Mouse (Mus musculus) E14TG2a.4 (cell line): ENCODE results near the gene Hcn2.
"Not testable (repeated sequence)": the region's sequence is repeated elsewhere in the genome, so short reads cannot be mapped to it uniquely, and the experiment has no call there.

Experiments
- H3K27me3 ChIP-seq: 2 replicates; pipeline ENCODE4 v1.6.1; 2014; ENCODE audit warnings: low read length, control low read depth; ENCODE audit not compliant: insufficient read depth
- H3K36me3 ChIP-seq: 2 replicates; pipeline ENCODE4 v1.6.1; 2014; ENCODE audit warnings: low read length, control low read depth; ENCODE audit not compliant: insufficient read depth
- H3K4me1 ChIP-seq: replicated peaks from 2 replicates; pipeline ENCODE4 v1.6.1; 2014; ENCODE audit warnings: low read depth, low read length, control low read depth
- H3K4me3 ChIP-seq: replicated peaks from 2 replicates; pipeline ENCODE4 v1.5.1; 2014; ENCODE audit warnings: mild to moderate bottlenecking, low read length
- H3K9me3 ChIP-seq: 2 replicates; pipeline ENCODE4 v1.6.1; 2014; ENCODE audit warnings: low read length, control low read depth
- CTCF ChIP-seq: conservative IDR thresholded peaks from 2 replicates; pipeline ENCODE4 v1.5.1; 2014; ENCODE audit warnings: low read length
- NANOG ChIP-seq: IDR thresholded peaks from 2 replicates; pipeline ENCODE4 v1.6.1; 2014; ENCODE audit warnings: borderline replicate concordance, low read length, mixed read lengths
- POU5F1 ChIP-seq: IDR thresholded peaks from 2 replicates; pipeline ENCODE4 v1.6.1; 2014; ENCODE audit warnings: low read length, borderline replicate concordance

Gene Hcn2

GRCm38 (mm10) chr10:79755854-79756253 is 39.4 kb downstream of the Hcn2 start:
- TF ChIP-seq POU5F1: no peak
- TF ChIP-seq CTCF: no peak
- TF ChIP-seq NANOG: no peak; the same call in 1 of the 2 replicates
- peak overlapping the region; percentile 77 for H3K4me3 ChIP-seq
- H3K9me3 ChIP-seq: no peaks in the 10 kb centered on the region
- peaks cover 51% of the 10 kb centered on the region for H3K4me1 ChIP-seq
- H3K27me3 ChIP-seq: peaks cover 13% of the 10 kb centered on the region; the same call in 1 of the 2 replicates
- peaks cover 40% of the 10 kb centered on the region for H3K36me3 ChIP-seq

DNA sequence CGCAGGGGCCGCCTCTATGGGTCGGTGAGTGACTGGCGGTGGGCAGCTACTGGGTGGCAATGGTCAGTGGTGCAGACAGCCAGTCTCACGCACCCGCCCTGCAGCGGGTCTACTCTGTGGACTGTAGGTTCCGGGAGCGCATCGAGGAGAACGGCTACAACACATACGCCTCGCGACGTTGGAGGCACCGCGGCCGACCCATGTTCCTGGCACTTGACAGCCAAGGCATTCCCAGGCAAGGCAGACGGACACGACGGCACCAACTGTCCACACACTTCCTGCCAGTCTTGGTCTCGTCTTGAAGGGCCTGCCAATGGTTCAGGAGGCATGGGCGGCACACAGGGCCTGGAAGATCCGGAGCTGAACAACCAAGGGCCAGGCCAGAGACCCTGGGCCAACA is 40.2 kb downstream of the Hcn2 start:
- no peaks in the 10 kb centered on the region for H3K9me3 ChIP-seq
- H3K36me3 ChIP-seq: peaks cover 48% of the 10 kb centered on the region
- no peak for TF ChIP-seq POU5F1
- no peak for TF ChIP-seq CTCF
- TF ChIP-seq NANOG: no peak
- H3K4me1 ChIP-seq: peaks cover 51% of the 10 kb centered on the region
- peaks cover 13% of the 10 kb centered on the region; the same call in 1 of the 2 replicates for H3K27me3 ChIP-seq
- H3K4me3 ChIP-seq: peak overlapping the region; percentile 70

DNA sequence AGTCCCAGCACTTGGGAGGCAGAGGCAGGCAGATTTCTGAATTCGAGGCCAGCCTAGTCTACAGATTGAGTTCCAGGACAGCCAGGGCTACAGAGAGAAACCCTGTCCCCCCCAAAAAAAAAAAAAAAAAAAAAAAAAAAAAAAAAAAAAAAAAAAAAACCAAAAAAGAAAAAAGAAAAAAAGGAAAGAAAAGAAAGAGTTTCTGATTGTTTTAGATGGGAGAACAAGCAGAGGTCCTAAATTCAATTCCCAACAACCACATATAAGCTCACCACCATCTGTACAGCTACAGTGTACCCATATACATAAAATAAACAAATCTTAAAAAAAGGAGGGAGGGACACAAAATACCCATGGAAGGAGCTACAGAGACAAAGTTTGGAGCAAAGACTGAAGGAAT is 43.2 kb downstream of the Hcn2 start:
- not testable (repeated sequence) for H3K9me3 ChIP-seq, H3K27me3 ChIP-seq, H3K4me3 ChIP-seq
- Histone ChIP-seq H3K36me3 (peaks cover 77% of the 10 kb centered on the region), H3K4me1 (peaks cover 80% of the 10 kb centered on the region)

DNA sequence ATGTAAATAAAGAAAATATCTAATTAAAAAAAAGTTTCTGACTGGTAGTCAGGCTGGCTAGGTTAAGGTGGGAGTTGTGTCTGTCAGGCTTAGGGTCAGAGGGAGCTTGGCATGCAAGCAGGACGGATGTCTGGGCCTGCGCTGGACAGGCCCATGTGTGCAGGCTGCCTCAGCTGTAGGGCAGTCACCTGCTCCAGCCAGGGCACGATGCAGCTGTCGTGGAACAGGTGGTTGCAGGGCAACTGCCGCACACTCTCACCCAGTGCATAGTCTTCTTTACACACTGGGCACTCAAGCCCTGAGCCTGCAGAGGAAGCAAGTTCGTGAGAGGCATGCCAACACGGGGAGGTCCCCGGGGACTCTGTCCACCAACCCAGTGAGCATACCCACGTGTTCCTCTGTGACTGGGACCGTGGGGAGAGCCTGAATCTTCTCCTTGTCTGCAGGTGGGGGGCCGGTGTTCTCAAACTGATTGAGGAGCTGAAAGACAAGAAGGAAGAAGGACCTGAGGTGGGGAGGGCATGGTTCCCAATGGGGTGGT is 44.2 kb downstream of the Hcn2 start:
- peaks cover 87% of the 10 kb centered on the region for H3K36me3 ChIP-seq
- no peak overlapping the region for H3K4me3 ChIP-seq
- H3K27me3 ChIP-seq: peaks cover under 1% of the 10 kb centered on the region; the same call in 1 of the 2 replicates
- TF ChIP-seq CTCF (no peak), NANOG (no peak), POU5F1 (no peak)
- H3K4me1 ChIP-seq: peaks cover 84% of the 10 kb centered on the region
- no peaks in the 10 kb centered on the region for H3K9me3 ChIP-seq

- Histone ChIP-seq H3K9me3 (no peaks in the 10 kb centered on the region), H3K36me3 (peaks cover 77% of the 10 kb centered on the region), H3K4me3 (0 out of 2 replicates have a peak overlapping the region, but pooled peaks have one; percentile 0), H3K4me1 (peaks cover 72% of the 10 kb centered on the region), H3K27me3 (no peaks in the 10 kb centered on the region)
- TF ChIP-seq NANOG: no peak
- no peak for TF ChIP-seq CTCF
- no peak for TF ChIP-seq POU5F1
These were observed 46.4 kb downstream of the Hcn2 start for GRCm38 (mm10) chr10:79762875-79763274.

DNA sequence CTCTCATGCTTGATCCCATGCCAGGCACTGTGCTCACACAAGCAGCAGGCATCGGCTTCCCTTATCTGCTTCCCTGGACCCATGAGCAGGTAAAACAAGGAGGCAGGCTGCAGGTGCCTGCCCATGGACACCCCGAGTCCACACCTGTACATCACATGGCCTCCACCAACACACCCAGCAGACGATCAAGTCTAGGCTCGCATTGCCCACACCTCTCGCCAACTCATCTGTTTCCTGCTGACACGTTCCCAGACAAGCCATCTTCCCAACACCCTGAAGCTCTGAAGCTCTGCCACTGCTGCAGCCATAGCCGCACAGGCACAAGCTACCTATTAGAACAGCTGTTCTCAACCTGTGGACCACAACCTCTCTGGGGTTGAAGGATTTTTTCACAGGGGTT is 47.8 kb downstream of the Hcn2 start:
- Histone ChIP-seq H3K4me3 (peak overlapping the region; percentile 39), H3K4me1 (peaks cover 71% of the 10 kb centered on the region), H3K36me3 (peaks cover 65% of the 10 kb centered on the region), H3K9me3 (no peaks in the 10 kb centered on the region), H3K27me3 (no peaks in the 10 kb centered on the region)
- TF ChIP-seq CTCF: no peak
- no peak for TF ChIP-seq POU5F1
- no peak for TF ChIP-seq NANOG

DNA sequence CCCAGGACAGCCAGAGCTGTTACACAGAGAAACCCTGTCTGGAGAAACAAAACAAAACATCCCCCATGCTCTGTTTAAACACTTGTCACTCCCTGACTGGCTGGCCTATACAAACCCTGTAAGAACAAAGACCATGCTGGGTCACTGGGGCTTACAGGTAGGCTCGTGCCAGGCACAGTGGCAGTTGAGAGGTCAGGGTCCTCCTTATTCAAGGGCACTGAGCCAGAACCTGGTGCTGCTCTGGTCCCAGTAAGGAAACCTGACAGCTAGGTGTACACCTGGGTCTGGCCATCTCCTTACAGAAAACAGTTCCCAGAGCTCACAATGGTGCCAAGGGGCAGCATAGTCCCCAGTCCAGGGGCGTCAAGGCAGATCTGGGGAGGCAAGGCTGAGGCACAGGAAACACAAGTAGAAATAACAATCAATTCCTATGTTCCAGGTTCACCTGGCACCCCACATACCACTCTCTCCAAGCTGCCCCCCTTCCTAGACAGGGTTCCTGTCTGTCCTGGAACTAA is 48.9 kb downstream of the Hcn2 start:
- TF ChIP-seq NANOG (no peak), CTCF (no peak), POU5F1 (no peak)
- Histone ChIP-seq H3K36me3 (peaks cover 56% of the 10 kb centered on the region), H3K9me3 (no peaks in the 10 kb centered on the region), H3K27me3 (no peaks in the 10 kb centered on the region), H3K4me3 (peak overlapping the region; percentile 96), H3K4me1 (peaks cover 63% of the 10 kb centered on the region)

DNA sequence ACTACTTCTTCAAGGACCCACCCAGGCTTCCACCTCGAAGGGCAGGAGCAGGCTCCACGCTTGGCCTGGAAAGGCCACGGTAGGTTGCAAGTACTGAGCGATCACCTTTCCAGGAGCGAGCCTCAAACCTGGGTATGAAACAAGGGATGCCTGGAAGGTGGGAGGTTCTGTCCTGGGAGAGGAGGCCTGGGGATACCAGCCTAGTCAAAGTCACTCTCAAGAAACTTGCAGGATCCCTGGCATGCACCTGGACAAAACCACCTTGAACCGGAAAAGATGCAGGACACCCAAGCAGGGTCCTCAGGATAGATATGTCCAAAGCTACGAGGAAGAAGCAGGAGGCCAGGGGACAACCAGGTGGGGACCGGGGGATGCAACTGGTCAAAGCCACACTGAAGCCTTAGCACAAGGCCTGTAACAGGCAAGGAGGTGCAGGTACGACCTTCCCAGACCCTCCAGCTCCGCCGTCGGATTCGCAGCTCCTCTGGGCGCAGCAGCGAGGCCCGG is 49.6 kb downstream of the Hcn2 start:
- H3K36me3 ChIP-seq: peaks cover 48% of the 10 kb centered on the region
- H3K9me3 ChIP-seq: no peaks in the 10 kb centered on the region
- peaks cover 60% of the 10 kb centered on the region for H3K4me1 ChIP-seq
- peak overlapping the region; percentile 96 for H3K4me3 ChIP-seq
- peaks cover 7% of the 10 kb centered on the region for H3K27me3 ChIP-seq
- TF ChIP-seq CTCF (no peak), POU5F1 (no peak), NANOG (no peak)

GRCm38 (mm10) chr10:79766508-79767325 is 50.3 kb downstream of the Hcn2 start, which contains the start of gene Rnf126:
TSS of gene Rnf126 (minus strand) at chr10:79766952.
- Histone ChIP-seq H3K4me1 (peaks cover 55% of the 10 kb centered on the region), H3K36me3 (peaks cover 41% of the 10 kb centered on the region), H3K27me3 (peaks cover 9% of the 10 kb centered on the region), H3K4me3 (peak within 1 kb of the TSS; percentile 96), H3K9me3 (no peaks in the 10 kb centered on the region)
- TF ChIP-seq POU5F1: no peak
- TF ChIP-seq CTCF: no peak
- no peak for TF ChIP-seq NANOG
